Mouse (Mus musculus) small intestine, adult 2 months (tissue): Measurements from ENCODE around the gene Maml3. TPM values are rescaled to one million over a fixed set of nuclear protein-coding genes. Genes with fewer than 3 reads are reported as not detected.
A peak's percentile ranks its signal among the peaks of the same experiment; 100 is the strongest.

Experiments used
- H3K27ac ChIP-seq: fragments of 200-500 bp; 2 replicates; pipeline ENCODE4 v1.5.1; 2012; ENCODE audit warnings: low read depth, low read length, control low read depth, inconsistent platforms; ENCODE audit not compliant: insufficient read depth
- H3K27me3 ChIP-seq: fragments of 200-500 bp; 2 replicates; pipeline ENCODE4 v1.6.1; 2012; ENCODE audit warnings: mild to moderate bottlenecking, moderate library complexity, low read length, inconsistent platforms; ENCODE audit not compliant: control insufficient read depth, insufficient read depth
- H3K36me3 ChIP-seq: fragments of 200-500 bp; 2 replicates; pipeline ENCODE4 v1.6.1; 2012; ENCODE audit warnings: mild to moderate bottlenecking, low read length, control low read depth, inconsistent platforms; ENCODE audit not compliant: control insufficient read depth, insufficient read depth
- H3K4me1 ChIP-seq: fragments of 200-500 bp; 2 replicates; pipeline ENCODE4 v1.6.1; 2012; ENCODE audit warnings: low read length, inconsistent platforms, mixed read lengths; ENCODE audit not compliant: control insufficient read depth, insufficient read depth, insufficient read length
- H3K4me3 ChIP-seq: fragments of 200-500 bp; 2 replicates; pipeline ENCODE4 v1.5.1; 2012; ENCODE audit warnings: low read depth, mild to moderate bottlenecking, control low read depth, inconsistent platforms, low read length, moderate library complexity
- CTCF ChIP-seq: fragments of 200-500 bp; IDR thresholded peaks from 2 replicates; pipeline ENCODE4 v1.5.1; 2012; ENCODE audit warnings: low read depth, mild to moderate bottlenecking, control low read depth, inconsistent platforms, low read length, moderate library complexity, mixed read lengths; ENCODE audit not compliant: insufficient replicate concordance, insufficient read length; ENCODE audit errors: extremely low read depth
- POLR2A ChIP-seq: fragments of 200-500 bp; IDR thresholded peaks from 2 replicates; pipeline ENCODE4 v1.6.1; 2012; ENCODE audit warnings: low read depth, mild to moderate bottlenecking, control low read depth, inconsistent platforms, low read length, moderate library complexity
- WGBS: fragments of 180-500 bp; shearing (Covaris S2); methylation state at CpG from one replicate; pipeline ENCODE4 v1.1.7; 2018; 5-methylcytosine and 5-hydroxymethylcytosine counted together
- polyA plus RNA-seq: library from polyadenylated mRNA; depleted of rRNA; stranded (reverse); fragments of >200 nt; gene quantifications from 2 replicates; pipeline ENCODE4 v1.2.3, GENCODE M21; 2012

Gene Maml3
- polyA plus RNA-seq, 1 experiment, result 3.2 TPM

DNA sequence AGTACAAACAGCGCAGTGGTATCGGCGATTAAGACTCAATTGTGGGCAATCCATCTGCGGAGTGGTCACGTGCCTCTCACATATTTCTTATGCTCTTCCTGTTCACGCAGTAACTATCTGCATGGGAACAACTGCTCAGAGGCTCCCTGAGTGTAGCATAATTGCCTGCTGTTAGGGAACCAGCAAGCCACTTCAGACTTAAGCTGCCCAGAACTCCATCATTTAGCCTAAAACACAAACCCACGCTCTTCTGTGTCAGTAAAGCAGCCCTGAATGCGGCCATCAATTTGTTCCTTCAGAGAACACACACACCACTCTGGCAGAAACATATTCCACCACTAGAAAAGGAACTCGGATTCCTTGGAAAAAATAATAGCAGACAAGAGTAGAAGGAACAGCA lies 305.2 kb downstream of the Maml3 start:
- Histone ChIP-seq H3K4me3 (no peak overlapping the region), H3K27me3 (no peaks in the 10 kb centered on the region), H3K27ac (no peak overlapping the region), H3K4me1 (0 out of 2 replicates have a peak, but pooled peaks cover 2% of the 10 kb centered on the region), H3K36me3 (no peaks in the 10 kb centered on the region)
- 73% methylated on average over 9 of the region's 9 CpGs for WGBS
- TF ChIP-seq POLR2A (no peak), CTCF (no peak)

DNA sequence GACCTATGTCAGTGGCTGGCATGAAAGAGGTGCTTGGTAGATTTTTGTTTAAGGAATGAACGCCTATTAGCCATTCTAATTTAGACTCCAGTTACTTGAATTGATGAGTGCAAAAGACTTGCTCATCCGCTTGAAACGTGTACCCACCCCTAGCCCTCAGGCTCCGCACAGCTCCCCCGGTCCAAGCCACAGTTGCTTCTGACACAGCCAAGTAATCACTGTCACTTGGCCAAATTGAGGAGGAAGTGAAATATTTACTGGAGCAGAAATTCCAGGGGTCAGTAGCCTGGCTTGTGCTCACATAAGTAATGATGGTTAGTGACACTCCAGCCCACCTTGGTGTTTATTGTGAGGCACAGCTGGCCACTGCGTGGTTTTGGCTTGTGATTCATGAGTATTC lies 308.0 kb downstream of the Maml3 start:
- 69% methylated on average over 6 of the region's 6 CpGs for WGBS
- Histone ChIP-seq H3K4me1 (0 out of 2 replicates have a peak, but pooled peaks cover 2% of the 10 kb centered on the region), H3K27me3 (no peaks in the 10 kb centered on the region), H3K27ac (no peak overlapping the region), H3K4me3 (no peak overlapping the region), H3K36me3 (no peaks in the 10 kb centered on the region)
- TF ChIP-seq CTCF, result no peak
- no peak for TF ChIP-seq POLR2A

DNA sequence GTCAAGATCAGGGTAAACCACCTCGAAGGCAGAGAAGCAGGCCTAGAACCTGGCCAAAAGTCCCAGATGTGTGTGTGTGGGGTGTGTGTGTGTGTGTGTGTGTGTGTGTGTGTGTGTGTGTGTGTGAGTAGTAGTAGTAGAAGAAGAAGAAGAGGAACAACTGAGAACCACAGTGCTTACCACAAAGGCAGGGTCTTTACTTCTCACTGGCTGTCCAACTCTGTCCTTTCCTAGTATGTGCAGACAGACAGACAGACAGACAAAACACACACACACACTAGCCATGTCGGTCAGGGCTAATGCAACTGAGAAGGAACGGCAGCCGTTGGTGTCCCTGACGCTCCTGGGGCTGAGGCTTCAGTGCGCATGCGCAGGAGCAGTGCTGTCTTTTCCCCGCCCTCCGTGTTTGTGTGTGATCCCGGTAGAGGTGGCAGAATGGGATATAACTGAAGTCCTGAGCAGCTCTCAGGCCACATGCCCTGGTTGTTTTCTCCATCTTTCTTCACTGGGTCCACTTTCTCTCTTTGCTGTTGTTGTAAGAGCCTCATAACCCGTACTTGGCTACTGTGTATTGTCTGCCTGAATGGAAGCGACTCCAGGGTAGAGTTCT lies 308.6 kb downstream of the Maml3 start:
- no peak overlapping the region for H3K4me3 ChIP-seq

DNA sequence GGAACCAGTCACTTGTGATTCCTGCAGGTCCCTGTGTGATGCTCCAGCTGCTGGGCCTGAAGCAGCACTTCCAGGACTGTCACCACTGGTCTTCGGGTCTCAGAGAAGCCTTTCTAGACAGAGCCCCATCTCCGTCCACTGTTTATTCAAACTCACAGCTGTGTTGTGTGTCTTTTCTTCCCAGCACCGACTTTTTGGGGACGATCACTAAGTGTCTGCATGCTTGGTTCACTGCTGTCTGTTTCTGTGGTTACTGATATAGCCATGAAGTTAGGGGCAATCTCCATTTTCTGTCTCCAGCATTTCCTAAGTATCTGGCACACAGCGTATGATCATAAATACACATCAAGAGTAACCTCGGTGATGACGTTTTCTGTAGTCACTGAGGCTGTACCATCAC lies 313.3 kb downstream of the Maml3 start:
- Histone ChIP-seq H3K27me3 (no peaks in the 10 kb centered on the region), H3K27ac (no peak overlapping the region), H3K4me1 (peaks cover 2% of the 10 kb centered on the region; the same call in 1 of the 2 replicates), H3K36me3 (no peaks in the 10 kb centered on the region), H3K4me3 (no peak overlapping the region)
- no peak for TF ChIP-seq POLR2A
- no peak for TF ChIP-seq CTCF
- WGBS, result 72% methylated on average over 7 of the region's 7 CpGs

More for the DNA sequence above, 308.6 kb downstream of the Maml3 start:
- no peaks in the 10 kb centered on the region for H3K27me3 ChIP-seq
- H3K4me1 ChIP-seq, result 0 out of 2 replicates have a peak, but pooled peaks cover 2% of the 10 kb centered on the region
- no peaks in the 10 kb centered on the region for H3K36me3 ChIP-seq
- 61% methylated on average over 12 of the region's 12 CpGs for WGBS
- no peak overlapping the region for H3K27ac ChIP-seq
- no peak for TF ChIP-seq POLR2A
- TF ChIP-seq CTCF, result no peak

DNA sequence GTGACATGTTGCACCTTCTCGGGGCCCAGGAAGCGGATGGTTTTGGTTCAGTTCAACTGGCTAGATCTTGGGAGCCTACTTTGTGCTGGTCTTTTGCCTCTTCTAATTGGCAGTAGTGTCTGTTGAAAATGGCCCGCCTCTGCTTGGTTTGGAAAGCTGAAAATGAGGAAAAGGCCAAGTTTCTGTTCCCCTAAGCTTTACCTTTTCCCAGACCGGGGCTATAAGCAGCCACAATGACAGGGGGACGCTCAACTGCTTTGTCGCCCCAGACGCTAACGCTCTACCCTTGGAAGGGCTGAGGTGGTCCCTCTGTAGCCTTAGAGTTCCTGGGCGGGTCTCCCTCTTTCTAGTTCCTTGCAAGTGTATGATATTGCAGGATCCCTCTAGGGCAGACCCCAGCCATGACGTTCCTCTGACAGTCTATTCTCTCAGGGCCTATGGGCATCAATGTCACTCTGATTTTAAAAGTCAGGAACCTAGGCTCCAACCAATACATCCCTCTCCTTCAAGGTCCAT lies 315.4 kb downstream of the Maml3 start:
- no peaks in the 10 kb centered on the region for H3K36me3 ChIP-seq
- H3K27ac ChIP-seq, result peak overlapping the region; percentile 14; the same call in 1 of the 2 replicates
- H3K4me3 ChIP-seq, result peak overlapping the region; percentile 35
- TF ChIP-seq CTCF (no peak), POLR2A (no peak)
- no peaks in the 10 kb centered on the region; the same call in 1 of the 2 replicates for H3K4me1 ChIP-seq
- 87% methylated on average over 10 of the region's 10 CpGs for WGBS
- no peaks in the 10 kb centered on the region for H3K27me3 ChIP-seq

DNA sequence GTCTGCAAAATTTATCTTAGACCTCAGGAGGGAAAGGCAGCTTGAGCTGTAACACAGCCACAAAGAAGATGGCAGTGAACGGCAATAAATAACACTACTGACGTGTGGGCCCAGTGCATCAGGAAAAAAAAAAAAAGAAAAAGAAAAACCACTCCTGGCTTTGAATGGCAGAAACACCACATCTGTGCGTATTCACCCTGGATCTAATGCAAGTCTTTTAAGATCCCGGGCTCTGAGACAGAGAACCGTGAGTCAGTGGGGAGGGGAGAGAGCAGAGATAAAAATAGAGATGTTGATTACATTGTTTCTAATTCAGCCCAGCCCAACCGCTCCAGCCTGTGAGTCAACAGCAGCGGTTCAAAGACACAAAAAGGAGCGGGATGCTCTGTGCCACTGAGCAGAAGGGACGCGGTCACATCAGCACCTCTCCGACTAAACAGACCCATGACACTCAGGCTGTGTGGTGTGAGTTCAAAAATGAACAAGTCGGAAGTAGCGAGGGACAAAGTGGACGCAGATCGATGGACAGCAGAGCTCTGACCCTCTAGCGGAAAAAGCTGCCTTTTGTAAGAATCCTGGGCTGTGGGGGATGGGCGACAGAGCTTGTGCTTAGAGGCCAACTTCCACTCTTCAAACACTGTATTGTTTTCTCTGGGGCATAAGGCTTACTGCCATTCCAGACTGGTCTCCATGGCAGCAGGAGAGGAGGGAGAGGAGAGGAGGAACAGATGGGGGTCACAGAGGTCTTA lies 316.1 kb downstream of the Maml3 start:
- 40% methylated on average over 17 of the region's 17 CpGs for WGBS
- peak overlapping the region; percentile 14; the same call in 1 of the 2 replicates for H3K27ac ChIP-seq
- H3K4me3 ChIP-seq, result peak overlapping the region; percentile 35
- H3K27me3 ChIP-seq, result no peaks in the 10 kb centered on the region
- H3K4me1 ChIP-seq, result no peaks in the 10 kb centered on the region; the same call in 1 of the 2 replicates
- TF ChIP-seq POLR2A, result no peak
- TF ChIP-seq CTCF, result no peak
- H3K36me3 ChIP-seq, result no peaks in the 10 kb centered on the region

DNA sequence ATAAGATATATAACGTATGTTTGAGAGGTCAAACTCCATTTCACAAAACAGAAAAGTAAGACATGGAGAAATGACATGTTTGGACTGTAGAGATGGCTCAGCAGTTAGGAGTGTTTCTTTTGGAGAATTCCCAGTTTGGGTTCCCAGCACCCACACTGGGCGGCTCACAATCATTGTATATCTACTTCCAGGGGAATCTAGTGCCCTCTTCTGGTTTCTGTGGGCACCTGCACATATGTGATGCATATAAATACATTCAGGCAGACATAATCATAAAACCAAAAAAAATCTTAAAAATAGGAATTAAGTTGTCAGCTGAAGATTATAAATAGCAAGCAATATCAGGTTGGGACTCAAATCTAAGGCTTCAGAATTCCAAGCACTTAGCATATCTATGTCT lies 316.9 kb downstream of the Maml3 start:
- no peaks in the 10 kb centered on the region for H3K36me3 ChIP-seq
- H3K27ac ChIP-seq, result no peak overlapping the region
- H3K27me3 ChIP-seq, result no peaks in the 10 kb centered on the region
- 95% methylated on average over 2 of the region's 2 CpGs for WGBS
- TF ChIP-seq CTCF, result no peak
- no peak for TF ChIP-seq POLR2A
- no peaks in the 10 kb centered on the region; the same call in 1 of the 2 replicates for H3K4me1 ChIP-seq
- H3K4me3 ChIP-seq, result no peak overlapping the region
